ENCODE assay signal across 9 mouse cellular contexts in genomic region chr12:10438054-10439001, GRCm38 (mm10). TPM values are rescaled to one million over a fixed set of nuclear protein-coding genes. Genes with fewer than 3 reads are reported as not detected.
DNase-seq lines count a peak whose midpoint lies in the region; ATAC-seq and TF ChIP-seq lines count a peak whose summit lies in the region.
"Had no signal": no experiment of that assay in that cellular context is flagged by ENCODE, and none has a peak within 500 bp of the region (broad histone marks: within the 10 kb centered on the region; RNA-seq: fewer than 3 reads in every experiment).

No protein-coding gene starts in this region.

- DNase-seq in c-Kit-positive CD71-negative TER-119-negative erythroid progenitor cells, embryonic 14.5 days (ENCODE audit: low read depth) = peak; percentile 44
- DNase-seq in hindbrain, embryonic 10.5 days (ENCODE audit: low spot score) = peak; percentile 80
- peak; percentile 74 for DNase-seq in layer of hippocampus, adult 9-10 months (ENCODE audit: low spot score)
- DNase-seq in lung, postnatal 14 days = peak; percentile 91
- DNase-seq in right cerebral cortex, adult 18-20 months = peak; percentile 71
- DNase-seq in urinary bladder, adult 2 months (ENCODE audit: low spot score) = peak; percentile 68

- H3K4me2 ChIP-seq in forebrain, embryonic 13.5 days = no peak overlapping the region
- H3K4me2 ChIP-seq: liver, embryonic 15.5 days had no signal

- H3K9ac ChIP-seq in ES-Bruce4 (ENCODE audit: low read depth, poor library complexity, severe bottlenecking) = no peak overlapping the region
- H3K9ac ChIP-seq in forebrain, embryonic 13.5 days = no peak overlapping the region
- H3K9ac ChIP-seq: liver, embryonic 15.5 days had no signal

- no peaks in the 10 kb centered on the region for H3K4me1 ChIP-seq in ES-Bruce4 (ENCODE audit: control insufficient read depth, insufficient read depth, low read length)
- 0 out of 2 replicates have a peak, but pooled peaks cover 7% of the 10 kb centered on the region for H3K4me1 ChIP-seq in forebrain, embryonic 13.5 days
- H3K4me1 ChIP-seq in hindbrain, embryonic 10.5 days (replicated peaks) = peaks cover 10% of the 10 kb centered on the region; the same call in 1 of the 2 replicates
- H3K4me1 ChIP-seq: liver, embryonic 15.5 days had no signal

- no peaks in the 10 kb centered on the region for H3K27me3 ChIP-seq in ES-Bruce4 (ENCODE audit: control insufficient read depth, insufficient read depth, low read length, poor library complexity, severe bottlenecking)
- peaks cover 3% of the 10 kb centered on the region; the same call in 1 of the 2 replicates for H3K27me3 ChIP-seq in forebrain, embryonic 13.5 days
- no peaks in the 10 kb centered on the region; the same call in none of the 2 replicates for H3K27me3 ChIP-seq in hindbrain, embryonic 10.5 days (ENCODE audit: insufficient read depth, poor library complexity, severe bottlenecking)
- H3K27me3 ChIP-seq: liver, embryonic 15.5 days had no signal

- TF ChIP-seq CTCF in ES-Bruce4 (IDR thresholded peaks at IDR 0.05; ENCODE audit: low read depth, low read length) = peak; percentile 78

- no peaks in the 10 kb centered on the region for H3K9me3 ChIP-seq in ES-Bruce4 (replicated peaks; ENCODE audit: control insufficient read depth, insufficient read depth, low read length, poor library complexity, severe bottlenecking)
- H3K9me3 ChIP-seq in forebrain, embryonic 13.5 days (replicated peaks) = no peaks in the 10 kb centered on the region
- no peaks in the 10 kb centered on the region for H3K9me3 ChIP-seq in hindbrain, embryonic 10.5 days
- H3K9me3 ChIP-seq: liver, embryonic 15.5 days had no signal

- no peak overlapping the region for H3K4me3 ChIP-seq in ES-Bruce4 (ENCODE audit: low read depth, low read length)
- no peak overlapping the region for H3K4me3 ChIP-seq in forebrain, embryonic 13.5 days
- no peak overlapping the region for H3K4me3 ChIP-seq in hindbrain, embryonic 10.5 days
- H3K4me3 ChIP-seq: liver, embryonic 15.5 days had no signal

- peak; percentile 78 for ATAC-seq in forebrain, embryonic 13.5 days

- no peaks in the 10 kb centered on the region for H3K36me3 ChIP-seq in ES-Bruce4 (ENCODE audit: control insufficient read depth, insufficient read depth, low read length, poor library complexity, severe bottlenecking)
- no peaks in the 10 kb centered on the region for H3K36me3 ChIP-seq in forebrain, embryonic 13.5 days (ENCODE audit: poor library complexity, severe bottlenecking)
- H3K36me3 ChIP-seq in hindbrain, embryonic 10.5 days = no peaks in the 10 kb centered on the region
- H3K36me3 ChIP-seq: liver, embryonic 15.5 days had no signal

- 33% methylated on average over 15 of the region's 15 CpGs for WGBS in forebrain, embryonic 13.5 days
- WGBS in hindbrain, embryonic 10.5 days = 31% methylated on average over 15 of the region's 15 CpGs

- H3K27ac ChIP-seq in ES-Bruce4 (ENCODE audit: insufficient read depth, low read length) = no peak overlapping the region
- no peak overlapping the region for H3K27ac ChIP-seq in forebrain, embryonic 13.5 days
- no peak overlapping the region for H3K27ac ChIP-seq in hindbrain, embryonic 10.5 days
- H3K27ac ChIP-seq: liver, embryonic 15.5 days had no signal

- TF ChIP-seq POLR2A in ES-Bruce4 (IDR thresholded peaks at IDR 0.05; ENCODE audit: insufficient read depth, low read length) = no peak

- TF ChIP-seq EP300 in ES-Bruce4 (IDR thresholded peaks at IDR 0.05; ENCODE audit: insufficient read depth, low read depth, low read length) = no peak

RNA-seq across cellular contexts. Expression of gene Rdh14, which starts 47.8 kb away (rescaled TPM):
- polyA plus RNA-seq in ES-Bruce4 (2011; ENCODE audit: insufficient read depth, insufficient read length, low read depth, missing spikeins) = 7.7 and 8.4 TPM in 2 replicates
- 27.0 and 28.4 TPM in 2 replicates for polyA plus RNA-seq in forebrain, embryonic 13.5 days (2015; fragmentation: Nextera tagmentation; extraction: Ambion mirVana)
- polyA plus RNA-seq in hindbrain, embryonic 10.5 days (2016; fragmentation: Nextera tagmentation; extraction: Ambion mirVana) = 19.0 and 23.2 TPM in 2 replicates
- polyA plus RNA-seq in urinary bladder, adult 2 months (2012; rRNA removed) = 36.5 and 39.5 TPM in 2 replicates
